Mouse (Mus musculus) small intestine, adult 2 months (tissue): ENCODE measurements at regions not wholly inside any gene's neighbourhood (a gene's known extent, or its start where the extent isn't known, plus 50 kb on each side); places are given as distances from the start of the nearest gene placed in this dataset.

ENCODE experiments used
- H3K27ac ChIP-seq: fragments of 200-500 bp; 2 replicates; pipeline ENCODE4 v1.5.1; 2012; ENCODE audit warnings: low read depth, low read length, control low read depth, inconsistent platforms; ENCODE audit not compliant: insufficient read depth
- H3K27me3 ChIP-seq: fragments of 200-500 bp; 2 replicates; pipeline ENCODE4 v1.6.1; 2012; ENCODE audit warnings: mild to moderate bottlenecking, moderate library complexity, low read length, inconsistent platforms; ENCODE audit not compliant: control insufficient read depth, insufficient read depth
- H3K36me3 ChIP-seq: fragments of 200-500 bp; 2 replicates; pipeline ENCODE4 v1.6.1; 2012; ENCODE audit warnings: mild to moderate bottlenecking, low read length, control low read depth, inconsistent platforms; ENCODE audit not compliant: control insufficient read depth, insufficient read depth
- H3K4me1 ChIP-seq: fragments of 200-500 bp; 2 replicates; pipeline ENCODE4 v1.6.1; 2012; ENCODE audit warnings: low read length, inconsistent platforms, mixed read lengths; ENCODE audit not compliant: control insufficient read depth, insufficient read depth, insufficient read length
- H3K4me3 ChIP-seq: fragments of 200-500 bp; 2 replicates; pipeline ENCODE4 v1.5.1; 2012; ENCODE audit warnings: low read depth, mild to moderate bottlenecking, control low read depth, inconsistent platforms, low read length, moderate library complexity
- CTCF ChIP-seq: fragments of 200-500 bp; IDR thresholded peaks from 2 replicates; pipeline ENCODE4 v1.5.1; 2012; ENCODE audit warnings: low read depth, mild to moderate bottlenecking, control low read depth, inconsistent platforms, low read length, moderate library complexity, mixed read lengths; ENCODE audit not compliant: insufficient replicate concordance, insufficient read length; ENCODE audit errors: extremely low read depth
- POLR2A ChIP-seq: fragments of 200-500 bp; IDR thresholded peaks from 2 replicates; pipeline ENCODE4 v1.6.1; 2012; ENCODE audit warnings: low read depth, mild to moderate bottlenecking, control low read depth, inconsistent platforms, low read length, moderate library complexity
- WGBS: fragments of 180-500 bp; shearing (Covaris S2); methylation state at CpG from one replicate; pipeline ENCODE4 v1.1.7; 2018; 5-methylcytosine and 5-hydroxymethylcytosine counted together

DNA sequence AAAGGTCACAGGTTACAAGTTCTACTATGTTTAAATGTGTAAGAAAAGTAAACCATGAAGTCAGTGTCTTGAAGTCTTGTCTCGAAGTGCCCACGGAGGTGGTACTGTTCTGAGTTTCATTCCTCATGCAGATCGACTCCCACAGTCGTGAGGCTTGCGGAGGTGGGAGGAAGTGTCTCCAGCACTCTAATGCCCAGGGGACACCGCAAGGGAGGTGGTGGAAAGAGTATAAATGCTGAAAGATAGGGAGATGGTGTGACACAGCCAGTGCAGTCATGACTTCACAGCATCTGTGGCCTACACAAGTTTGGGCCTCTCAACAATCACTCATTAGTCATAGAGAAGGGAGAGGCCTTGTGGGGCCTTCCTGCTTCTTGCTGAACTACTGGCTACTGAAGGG lies 112.8 kb upstream of the Adra1d start:
- TF ChIP-seq POLR2A: no peak
- no peak for TF ChIP-seq CTCF
- Histone ChIP-seq H3K36me3 (no peaks in the 10 kb centered on the region), H3K4me3 (no peak overlapping the region), H3K27me3 (no peaks in the 10 kb centered on the region), H3K27ac (no peak overlapping the region), H3K4me1 (no peaks in the 10 kb centered on the region)
- WGBS: 91% methylated on average over 6 of the region's 6 CpGs

DNA sequence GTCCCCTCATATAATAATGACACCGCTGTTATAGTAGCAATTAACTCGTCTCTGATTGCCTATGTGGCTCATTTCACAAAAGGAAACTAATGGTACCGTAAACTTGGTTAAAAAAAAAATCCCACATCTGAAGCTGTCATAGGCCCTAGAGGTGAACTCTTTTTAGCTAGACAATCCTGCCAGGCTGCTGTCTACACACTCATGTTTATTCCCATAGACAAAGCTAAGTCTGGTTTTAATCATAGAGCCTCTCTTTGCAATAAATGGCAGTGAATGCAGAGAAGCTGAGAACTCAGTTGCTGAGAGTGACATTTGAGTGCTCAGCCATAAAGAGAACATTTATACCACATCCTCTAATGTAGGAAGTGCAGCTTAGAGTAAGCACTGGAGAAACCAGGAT lies 111.3 kb upstream of the Adra1d start:
- no peak for TF ChIP-seq CTCF
- TF ChIP-seq POLR2A: no peak
- Histone ChIP-seq H3K4me3 (no peak overlapping the region), H3K36me3 (no peaks in the 10 kb centered on the region), H3K27ac (no peak overlapping the region), H3K27me3 (no peaks in the 10 kb centered on the region), H3K4me1 (no peaks in the 10 kb centered on the region)
- 47% methylated on average over 3 of the region's 3 CpGs for WGBS

DNA sequence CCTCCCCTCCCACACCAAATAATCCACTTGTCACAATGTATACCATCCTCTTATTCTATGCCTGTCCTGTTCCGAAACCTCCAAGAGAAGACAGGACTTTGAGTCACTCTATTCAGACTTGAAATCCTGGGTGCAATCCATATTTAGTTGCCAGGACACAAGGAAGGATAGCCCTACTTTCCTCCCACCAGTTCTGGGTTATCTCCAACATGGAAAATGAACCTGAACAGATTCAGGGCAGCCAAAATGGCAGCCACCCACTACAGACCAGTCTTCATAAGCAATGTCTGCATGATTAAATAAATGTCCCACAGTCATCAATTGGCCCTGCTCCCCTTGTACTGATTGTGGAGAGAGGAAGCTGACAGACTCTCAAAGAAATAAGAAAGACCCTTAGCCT lies 110.6 kb upstream of the Adra1d start:
- H3K27ac ChIP-seq: no peak overlapping the region
- H3K36me3 ChIP-seq: no peaks in the 10 kb centered on the region
- WGBS: 100% methylated on average over 1 of the region's 1 CpGs
- H3K4me1 ChIP-seq: no peaks in the 10 kb centered on the region
- no peaks in the 10 kb centered on the region for H3K27me3 ChIP-seq
- no peak overlapping the region for H3K4me3 ChIP-seq
- no peak for TF ChIP-seq POLR2A
- no peak for TF ChIP-seq CTCF

DNA sequence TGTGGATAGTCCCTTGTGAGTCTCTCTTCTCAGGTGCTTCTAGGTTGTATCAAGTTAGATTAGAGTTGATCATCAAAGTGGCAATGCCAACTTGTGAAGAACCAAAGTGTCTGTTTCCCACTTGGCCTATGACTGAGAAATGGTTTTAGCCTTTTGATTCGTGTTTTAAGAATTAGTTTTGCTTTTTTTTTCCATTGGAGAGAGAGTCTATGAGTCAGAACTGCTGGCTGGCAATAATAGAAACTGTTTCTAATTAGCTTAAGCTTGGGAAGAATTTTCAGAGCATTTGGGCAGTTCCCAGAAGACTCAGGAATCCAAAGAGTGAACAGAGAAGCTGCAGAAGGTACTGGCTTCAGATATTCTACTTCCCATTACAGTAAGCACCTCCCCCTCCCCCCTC lies 110.1 kb upstream of the Adra1d start:
- Histone ChIP-seq H3K36me3 (no peaks in the 10 kb centered on the region), H3K4me1 (no peaks in the 10 kb centered on the region), H3K27ac (no peak overlapping the region), H3K4me3 (no peak overlapping the region), H3K27me3 (no peaks in the 10 kb centered on the region)
- WGBS: 37% methylated on average over 1 of the region's 1 CpGs
- TF ChIP-seq POLR2A (no peak), CTCF (no peak)

DNA sequence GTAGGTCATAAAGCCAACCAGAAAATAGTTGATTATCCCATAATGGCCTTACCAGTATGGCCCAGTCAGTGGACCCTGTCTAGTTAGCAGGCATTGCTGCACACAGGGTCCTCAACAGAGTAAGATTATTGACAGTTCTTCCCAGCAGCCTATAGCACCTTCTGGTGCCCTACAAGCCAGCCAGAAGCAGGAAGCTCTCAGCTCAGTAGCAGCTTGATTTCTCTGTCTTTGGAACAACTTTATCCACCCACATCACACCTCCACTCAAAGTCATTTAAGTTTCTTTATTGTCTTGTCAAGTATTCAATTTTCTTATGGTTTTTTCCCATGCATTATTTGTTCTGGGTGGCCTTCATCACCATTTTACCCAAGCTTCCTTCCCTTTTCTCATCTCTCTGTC lies 108.8 kb upstream of the Adra1d start:
- H3K4me1 ChIP-seq: no peaks in the 10 kb centered on the region
- no peak overlapping the region for H3K4me3 ChIP-seq
- no peaks in the 10 kb centered on the region for H3K27me3 ChIP-seq
- no peak overlapping the region for H3K27ac ChIP-seq
- TF ChIP-seq CTCF (no peak), POLR2A (no peak)
- no peaks in the 10 kb centered on the region for H3K36me3 ChIP-seq

DNA sequence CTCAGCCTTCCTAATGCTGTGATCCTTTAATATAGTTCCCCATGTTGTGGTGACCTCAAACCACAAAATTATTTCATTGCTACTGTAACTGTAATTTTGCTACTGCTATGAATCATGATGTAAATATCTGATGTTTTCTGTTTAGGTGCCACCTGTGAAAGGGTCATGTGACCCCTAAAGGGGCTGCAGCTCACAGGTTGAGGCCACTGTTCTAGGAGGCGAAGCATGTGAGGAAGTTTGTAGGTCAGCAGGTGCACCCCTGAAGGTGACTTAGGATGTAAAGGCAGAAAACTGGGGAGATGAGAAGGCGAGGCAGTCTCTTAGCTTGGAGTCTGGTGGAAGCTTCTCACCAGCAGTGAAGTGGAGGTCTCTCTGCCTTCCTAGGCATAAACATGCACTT lies 105.8 kb upstream of the Adra1d start:
- Histone ChIP-seq H3K27ac (no peak overlapping the region), H3K4me3 (no peak overlapping the region), H3K4me1 (no peaks in the 10 kb centered on the region), H3K36me3 (no peaks in the 10 kb centered on the region), H3K27me3 (no peaks in the 10 kb centered on the region)
- WGBS: 81% methylated on average over 2 of the region's 2 CpGs
- TF ChIP-seq CTCF (no peak), POLR2A (no peak)

DNA sequence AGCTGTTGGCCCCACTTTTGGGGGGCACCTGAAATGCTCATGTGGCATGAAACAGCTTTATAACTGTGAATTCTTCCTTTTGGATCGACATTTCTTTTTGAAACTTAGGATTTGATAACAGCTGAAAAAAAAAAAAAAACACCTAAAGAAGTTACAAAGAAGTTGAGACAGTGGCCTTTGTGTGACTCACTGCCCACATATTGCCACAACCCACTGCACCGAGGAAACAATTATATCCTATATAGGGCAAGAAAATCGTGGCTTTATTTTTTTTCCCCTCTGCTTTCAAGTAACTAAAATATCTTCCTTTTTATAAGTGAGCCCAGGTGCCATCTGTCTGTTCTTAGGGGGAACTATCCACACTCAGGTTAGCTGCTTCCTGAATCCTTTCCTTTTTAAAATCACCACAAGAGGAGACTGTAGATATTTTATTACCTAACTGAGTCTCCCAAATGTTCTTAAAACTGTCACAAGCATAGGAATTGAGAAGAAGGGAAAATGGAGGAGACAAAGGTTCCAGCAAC lies 104.8 kb upstream of the Adra1d start:
- WGBS: 63% methylated on average over 3 of the region's 3 CpGs
- TF ChIP-seq CTCF (no peak), POLR2A (no peak)
- Histone ChIP-seq H3K27ac (no peak overlapping the region), H3K27me3 (no peaks in the 10 kb centered on the region), H3K4me3 (no peak overlapping the region), H3K36me3 (no peaks in the 10 kb centered on the region), H3K4me1 (no peaks in the 10 kb centered on the region)

DNA sequence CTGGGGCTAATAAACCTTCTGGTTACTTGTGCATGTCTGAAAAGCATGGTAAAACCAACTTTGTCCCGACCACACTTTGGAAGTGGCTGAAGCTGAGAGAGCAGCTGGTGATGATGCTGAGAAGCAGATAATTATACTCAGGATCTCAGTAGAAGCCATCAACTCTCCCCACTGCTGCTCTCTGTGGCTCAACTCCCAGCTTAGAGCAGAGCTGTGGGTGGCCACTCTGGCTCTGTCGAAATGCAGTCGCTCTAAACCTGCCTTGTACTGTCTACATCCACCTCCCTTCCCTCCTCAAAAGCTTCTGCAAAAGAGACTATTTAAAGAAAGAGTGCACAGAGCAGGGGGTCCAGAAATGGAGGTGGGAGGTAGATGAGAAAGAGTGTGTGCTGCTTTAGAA lies 102.5 kb upstream of the Adra1d start:
- Histone ChIP-seq H3K4me3 (no peak overlapping the region), H3K4me1 (no peaks in the 10 kb centered on the region), H3K27ac (no peak overlapping the region), H3K27me3 (no peaks in the 10 kb centered on the region), H3K36me3 (no peaks in the 10 kb centered on the region)
- 86% methylated on average over 3 of the region's 3 CpGs for WGBS
- no peak for TF ChIP-seq CTCF
- no peak for TF ChIP-seq POLR2A
